Mouse (Mus musculus) ES-Bruce4 (cell line): Measurements from ENCODE around the gene Armcx3.

Source experiments
- CTCF ChIP-seq: IDR thresholded peaks from one replicate; pipeline ENCODE4 v1.8.1; 2011; ENCODE audit warnings: low read depth, low read length
- EP300 ChIP-seq: IDR thresholded peaks from 2 replicates; pipeline ENCODE4 v1.6.1; 2011; ENCODE audit warnings: low read depth, low read length; ENCODE audit not compliant: insufficient read depth
- POLR2A ChIP-seq: IDR thresholded peaks from one replicate; pipeline ENCODE4 v1.8.1; 2011; ENCODE audit warnings: low read length; ENCODE audit not compliant: insufficient read depth

DNA sequence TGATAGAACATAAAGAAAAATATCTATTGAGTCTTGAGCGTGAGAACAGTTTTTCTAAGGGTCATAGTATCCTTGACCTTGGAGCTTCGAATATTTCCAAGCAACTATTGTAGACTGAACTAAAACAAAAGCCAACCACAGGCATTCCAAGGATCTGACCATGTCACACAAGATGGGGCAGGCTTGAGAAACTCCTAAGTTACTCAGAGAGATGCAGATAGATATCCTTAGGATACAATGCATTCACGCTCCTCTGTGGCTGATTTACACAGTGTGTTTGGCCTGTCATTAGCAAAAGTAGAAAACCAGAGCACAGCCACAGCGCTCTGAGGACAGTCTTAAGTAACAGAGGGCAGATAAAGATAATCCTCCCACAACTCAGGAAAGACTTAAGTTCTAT lies 17.2 kb upstream of the Armcx3 start:
- TF ChIP-seq POLR2A (no peak), CTCF (no peak), EP300 (no peak)
